In genomic region chr2:120185527-120186276, GRCm38 (mm10) we compare ENCODE assay signal across 12 mouse cellular contexts. TPM values are rescaled to one million over a fixed set of nuclear protein-coding genes. Genes with fewer than 3 reads are reported as not detected.
A peak's percentile ranks its signal among the peaks of the same experiment; 100 is the strongest.
DNase-seq lines count a peak whose midpoint lies in the region; ATAC-seq and TF ChIP-seq lines count a peak whose summit lies in the region.
"Had no signal": no experiment of that assay in that cellular context is flagged by ENCODE, and none has a peak within 500 bp of the region (broad histone marks: within the 10 kb centered on the region; RNA-seq: fewer than 3 reads in every experiment).

No protein-coding gene starts in this region.

- H3K4me1 ChIP-seq in hindbrain, embryonic 11.5 days (replicated peaks; ENCODE audit: control insufficient read depth, insufficient read depth, low read length) = no peaks in the 10 kb centered on the region
- no peaks in the 10 kb centered on the region for H3K4me1 ChIP-seq in hindbrain, embryonic 12.5 days
- H3K4me1 ChIP-seq in cortical plate, adult 2 months (ENCODE audit: control insufficient read depth, insufficient read depth, low read length) = no peaks in the 10 kb centered on the region
- H3K4me1 ChIP-seq: embryonic facial prominence, embryonic 12.5 days; heart, embryonic 13.5 days had no signal

- peak; percentile 26 for DNase-seq in adrenal gland, postnatal 10 days
- no peak for DNase-seq in adrenal gland, postnatal 25 days
- peak; percentile 1 for DNase-seq in hindbrain, embryonic 11.5 days (ENCODE audit: low spot score)
- DNase-seq in 3T3-L1 (ENCODE audit: low read depth, low spot score) = peak; percentile 7
- DNase-seq in right cerebral cortex, postnatal 4 days = no peak
- DNase-seq in right cerebral cortex, postnatal 10 days (ENCODE audit: low spot score in 2 of 2) = no peak
- DNase-seq: B cell, adult 2 months had no signal

- no peak for ATAC-seq in hindbrain, embryonic 11.5 days (ENCODE audit: low FRiP score)
- ATAC-seq in hindbrain, embryonic 12.5 days (ENCODE audit: low FRiP score) = no peak

- H3K36me3 ChIP-seq in hindbrain, embryonic 11.5 days (ENCODE audit: control insufficient read depth, insufficient read depth, low read length) = no peaks in the 10 kb centered on the region
- H3K36me3 ChIP-seq in hindbrain, embryonic 12.5 days = no peaks in the 10 kb centered on the region
- H3K36me3 ChIP-seq: embryonic facial prominence, embryonic 12.5 days; heart, embryonic 13.5 days had no signal

- WGBS in hindbrain, embryonic 11.5 days = 86% methylated on average over 6 of the region's 6 CpGs
- WGBS in hindbrain, embryonic 12.5 days = 76% methylated on average over 6 of the region's 6 CpGs

- no peaks in the 10 kb centered on the region for H3K27me3 ChIP-seq in hindbrain, embryonic 11.5 days (ENCODE audit: control insufficient read depth, insufficient read depth, low read length)
- H3K27me3 ChIP-seq in hindbrain, embryonic 12.5 days = no peaks in the 10 kb centered on the region
- H3K27me3 ChIP-seq: embryonic facial prominence, embryonic 12.5 days; heart, embryonic 13.5 days had no signal

- no peak for TF ChIP-seq POLR2A in cortical plate, adult 2 months (IDR thresholded peaks at IDR 0.05; ENCODE audit: extremely low read depth, insufficient read depth, low read length)

- peak; percentile 35 for TF ChIP-seq CTCF in cortical plate, adult 2 months (IDR thresholded peaks at IDR 0.05; ENCODE audit: extremely low read depth, insufficient read depth, low read length)

- no peak overlapping the region for H3K4me2 ChIP-seq in hindbrain, embryonic 11.5 days (replicated peaks; ENCODE audit: low read depth, low read length)
- H3K4me2 ChIP-seq in hindbrain, embryonic 12.5 days (replicated peaks) = no peak overlapping the region
- H3K4me2 ChIP-seq: embryonic facial prominence, embryonic 12.5 days; heart, embryonic 13.5 days had no signal

- no peak overlapping the region for H3K4me3 ChIP-seq in hindbrain, embryonic 11.5 days (ENCODE audit: low read depth, low read length)
- no peak overlapping the region for H3K4me3 ChIP-seq in hindbrain, embryonic 12.5 days
- H3K4me3 ChIP-seq in cortical plate, adult 2 months (ENCODE audit: insufficient read depth, low read length) = no peak overlapping the region
- H3K4me3 ChIP-seq: embryonic facial prominence, embryonic 12.5 days; heart, embryonic 13.5 days had no signal

- H3K9me3 ChIP-seq in hindbrain, embryonic 11.5 days (ENCODE audit: control insufficient read depth, low read length) = no peaks in the 10 kb centered on the region
- no peaks in the 10 kb centered on the region for H3K9me3 ChIP-seq in hindbrain, embryonic 12.5 days (replicated peaks)
- H3K9me3 ChIP-seq: embryonic facial prominence, embryonic 12.5 days; heart, embryonic 13.5 days had no signal

- H3K27ac ChIP-seq in hindbrain, embryonic 11.5 days (ENCODE audit: low read depth, low read length) = no peak overlapping the region
- no peak overlapping the region for H3K27ac ChIP-seq in hindbrain, embryonic 12.5 days
- H3K27ac ChIP-seq in cortical plate, adult 2 months (ENCODE audit: insufficient read depth, low read length) = no peak overlapping the region
- H3K27ac ChIP-seq: embryonic facial prominence, embryonic 12.5 days; heart, embryonic 13.5 days had no signal

- H3K9ac ChIP-seq in hindbrain, embryonic 11.5 days (ENCODE audit: low read depth, low read length) = no peak overlapping the region
- H3K9ac ChIP-seq in hindbrain, embryonic 12.5 days = no peak overlapping the region
- H3K9ac ChIP-seq: embryonic facial prominence, embryonic 12.5 days; heart, embryonic 13.5 days had no signal

RNA-seq across cellular contexts. Expression of gene Ehd4, which starts 31.3 kb away (rescaled TPM):
- 10 to 100 TPM; 38.0 to 39.6 TPM for total RNA-seq in adrenal gland, postnatal 10 days (2021)
- total RNA-seq in adrenal gland, postnatal 25 days (2021) = 35.4 and 48.9 TPM in 2 replicates
- 13.6 and 18.3 TPM in 2 replicates for polyA plus RNA-seq in hindbrain, embryonic 11.5 days (2014; fragmentation: Nextera tagmentation; extraction: Ambion mirVana)
- 17.2 and 21.8 TPM in 2 replicates for polyA plus RNA-seq in hindbrain, embryonic 12.5 days (2016; fragmentation: Nextera tagmentation; extraction: Ambion mirVana)
- 9.1 and 10.6 TPM in 2 replicates for polyA plus RNA-seq in cortical plate, adult 2 months (2012; rRNA removed)

RNA-seq across cellular contexts. Expression of gene Pla2g4e, which starts 59.4 kb away (rescaled TPM):
- 1 to 10 TPM in 1 of 2 experiments, under 1 TPM in 1; 0.99 to 3.6 TPM for total RNA-seq in adrenal gland, postnatal 10 days (2021)
- 0.33 and 0.36 TPM in 2 replicates for total RNA-seq in adrenal gland, postnatal 25 days (2021)
- 0.11 and 0.31 TPM in 2 replicates for polyA plus RNA-seq in hindbrain, embryonic 11.5 days (2014; fragmentation: Nextera tagmentation; extraction: Ambion mirVana)
- 0.14 and 0.35 TPM in 2 replicates for polyA plus RNA-seq in hindbrain, embryonic 12.5 days (2016; fragmentation: Nextera tagmentation; extraction: Ambion mirVana)
- polyA plus RNA-seq in cortical plate, adult 2 months (2012; rRNA removed) = 17.2 and 20.5 TPM in 2 replicates
- total RNA-seq: megakaryocyte, adult 5-6 weeks had no signal

Comparison
In these comparisons a context has a peak if more than half of its experiments do, and no peak if none do; other contexts are left out.
1. DNase-seq: peak in adrenal gland, postnatal 10 days (single experiment), hindbrain, embryonic 11.5 days (single experiment) and 3T3-L1 (single experiment); none in adrenal gland, postnatal 25 days (single experiment), right cerebral cortex, postnatal 4 days (single experiment) and right cerebral cortex, postnatal 10 days (0 of 2).
2. RNA of gene Pla2g4e, which starts 59.4 kb away (polyA plus RNA-seq): 17.2 to 20.5 TPM in cortical plate, adult 2 months; 0.11 to 0.31 TPM in hindbrain, embryonic 11.5 days and 0.14 to 0.35 TPM in hindbrain, embryonic 12.5 days; every median in the first group is over 10 times any median in the second.